Mouse (Mus musculus): ENCODE measurements around the gene Elmo1.

DNA sequence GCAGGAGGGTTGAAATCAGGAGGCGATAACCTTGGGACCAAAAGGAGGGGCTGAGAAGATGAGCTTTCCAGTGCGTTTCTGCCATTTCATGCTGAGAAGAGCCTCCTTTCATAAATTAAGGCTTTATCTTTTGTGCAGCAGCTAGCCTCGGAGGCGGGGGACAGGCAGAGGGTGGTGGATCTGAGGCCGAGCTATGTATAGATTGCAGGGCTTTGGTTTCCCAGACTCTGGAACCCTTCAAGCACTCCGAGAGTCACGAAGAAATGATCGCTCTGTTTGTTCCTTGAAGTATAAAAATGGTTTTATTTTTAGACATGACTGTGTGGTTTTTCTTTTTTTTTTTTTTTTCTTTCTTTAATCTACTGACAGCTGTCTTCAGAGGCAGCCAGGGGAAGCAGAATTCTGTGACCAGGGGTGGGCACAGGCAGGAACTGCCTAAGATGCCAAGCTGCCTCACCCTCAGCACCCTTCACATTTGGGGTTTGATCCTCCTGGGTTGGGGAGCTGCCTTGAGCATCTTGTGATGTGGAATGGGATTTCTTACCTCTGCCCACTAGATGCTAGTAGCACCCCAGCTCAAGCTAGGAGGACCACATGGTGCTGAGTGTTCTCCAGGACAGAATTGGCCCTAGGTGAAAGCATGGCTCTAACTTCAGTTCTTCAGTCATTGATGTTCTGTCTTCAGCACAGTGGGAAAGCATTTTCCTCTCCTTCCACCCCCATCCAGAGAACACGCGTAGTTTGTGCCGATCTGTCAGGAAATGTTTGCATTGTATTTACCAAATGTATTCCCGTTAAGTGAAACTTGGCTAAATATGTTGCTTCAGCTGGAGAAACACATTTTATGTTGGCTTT lies 448.0 kb downstream of the Elmo1 start:
- no peak for TF ChIP-seq GATA1 (IDR thresholded peaks at IDR 0.05; ENCODE audit: low read length)
- no peak for TF ChIP-seq TAL1 (IDR thresholded peaks at IDR 0.05; ENCODE audit: low read length)
